Mouse (Mus musculus): ENCODE results near the gene Lrrc27. TPM values are rescaled to one million over a fixed set of nuclear protein-coding genes. Genes with fewer than 3 reads are reported as not detected.

The Lrrc27 gene
- polyA plus RNA-seq, 1 experiment from 2014 or later, result 2.6 TPM

DNA sequence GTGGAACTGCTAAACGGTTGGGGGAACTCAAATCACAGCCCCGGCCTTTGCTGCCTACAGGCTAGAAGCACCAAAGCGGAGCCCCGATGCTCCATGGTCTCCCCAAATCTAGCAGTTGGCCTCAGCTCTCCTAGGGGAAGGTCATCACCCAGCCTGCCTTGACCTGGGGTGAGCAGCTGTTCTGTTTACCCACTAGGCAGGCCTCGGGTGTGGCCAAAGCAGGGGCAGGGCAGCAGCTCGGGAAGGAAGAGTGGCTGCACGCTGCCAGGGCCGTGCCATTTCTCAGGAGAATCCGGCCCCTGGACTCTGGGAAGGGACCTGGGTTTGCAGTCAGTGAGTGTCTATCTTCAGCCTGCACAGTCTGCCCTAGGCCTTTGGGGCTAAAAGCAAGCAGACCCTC, 40.2 kb downstream of the Lrrc27 start:
- peaks cover 46% of the 10 kb centered on the region for H3K4me1 ChIP-seq (replicated peaks; ENCODE audit: control insufficient read depth, insufficient read depth, low read length)
- no peak overlapping the region for H3K27ac ChIP-seq (ENCODE audit: low read depth, low read length)

DNA sequence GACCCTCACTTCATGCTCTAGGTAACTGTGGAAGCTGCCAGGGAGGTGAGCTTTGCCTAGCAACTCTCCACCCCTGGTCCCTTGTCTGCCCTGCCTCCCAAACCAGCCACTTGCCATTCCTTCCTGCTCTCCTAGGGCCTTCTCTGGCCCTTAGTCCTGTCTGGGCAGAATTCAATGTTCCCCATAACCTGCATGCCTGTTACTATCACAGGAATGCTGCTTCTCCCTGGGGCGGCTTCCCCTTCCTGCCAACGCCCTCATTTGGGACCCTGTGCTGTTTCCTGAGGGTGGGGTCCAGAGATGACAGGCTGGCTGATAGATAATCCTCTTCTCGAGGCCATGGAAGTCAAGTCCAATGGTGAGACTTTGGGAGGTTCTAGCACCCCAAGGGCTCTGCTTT, 40.7 kb downstream of the Lrrc27 start:
- no peak overlapping the region for H3K9ac ChIP-seq (ENCODE audit: low read depth, low read length)

More for the DNA sequence above, 40.2 kb downstream of the Lrrc27 start:
- Histone ChIP-seq H3K4me3 (ENCODE audit: low read depth, low read length) (no peak overlapping the region), H3K36me3 (ENCODE audit: control insufficient read depth, insufficient read depth, low read length) (peaks cover 5% of the 10 kb centered on the region; the same call in 1 of the 2 replicates), H3K27me3 (replicated peaks; ENCODE audit: control insufficient read depth, insufficient read depth, low read length) (peaks cover 11% of the 10 kb centered on the region), H3K9ac (ENCODE audit: low read depth, low read length) (no peak overlapping the region), H3K4me2 (no peak overlapping the region), H3K9me3 (ENCODE audit: control insufficient read depth, low read length) (no peaks in the 10 kb centered on the region)
- ATAC-seq (replicated peaks; ENCODE audit: low FRiP score) (no peak), DNase-seq (ENCODE audit: low spot score) (no peak)
- WGBS, result 45% methylated on average over 9 of the region's 9 CpGs

DNA sequence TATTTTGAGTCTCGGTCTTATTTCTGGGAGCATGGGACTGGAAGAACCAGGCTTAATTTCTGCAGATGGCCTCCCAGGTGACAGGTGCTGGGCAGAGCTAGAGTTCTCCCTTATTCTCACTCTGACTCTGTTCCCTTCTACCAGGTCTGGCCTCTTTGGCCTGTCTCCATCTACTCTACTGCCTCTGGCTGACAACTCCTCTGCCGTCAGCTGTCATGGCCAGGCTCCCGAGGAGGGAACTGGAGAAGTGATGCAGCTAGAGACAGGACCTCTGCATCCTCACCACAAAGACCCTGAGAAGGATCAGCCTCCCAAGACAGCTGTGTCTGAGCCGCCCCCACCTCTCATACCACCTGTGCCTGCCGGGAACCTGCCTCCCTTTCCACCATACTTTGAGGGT, 41.8 kb downstream of the Lrrc27 start:
- Histone ChIP-seq H3K4me3 (ENCODE audit: low read depth, low read length) (no peak overlapping the region), H3K9me3 (ENCODE audit: control insufficient read depth, low read length) (no peaks in the 10 kb centered on the region), H3K27me3 (replicated peaks; ENCODE audit: control insufficient read depth, insufficient read depth, low read length) (no peaks in the 10 kb centered on the region), H3K4me2 (no peak overlapping the region), H3K36me3 (ENCODE audit: control insufficient read depth, insufficient read depth, low read length) (peaks cover 5% of the 10 kb centered on the region; the same call in 1 of the 2 replicates), H3K27ac (ENCODE audit: low read depth, low read length) (no peak overlapping the region), H3K4me1 (replicated peaks; ENCODE audit: control insufficient read depth, insufficient read depth, low read length) (peaks cover 34% of the 10 kb centered on the region), H3K9ac (ENCODE audit: low read depth, low read length) (no peak overlapping the region)
- 85% methylated on average over 5 of the region's 5 CpGs for WGBS
- no peak for DNase-seq (ENCODE audit: low spot score)
- ATAC-seq (replicated peaks; ENCODE audit: low FRiP score), result no peak

More for the DNA sequence above, 40.7 kb downstream of the Lrrc27 start:
- ATAC-seq (replicated peaks; ENCODE audit: low FRiP score) (no peak), DNase-seq (ENCODE audit: low spot score) (no peak)
- H3K4me3 ChIP-seq (ENCODE audit: low read depth, low read length), result no peak overlapping the region
- H3K4me2 ChIP-seq, result no peak overlapping the region
- peaks cover 6% of the 10 kb centered on the region for H3K27me3 ChIP-seq (replicated peaks; ENCODE audit: control insufficient read depth, insufficient read depth, low read length)
- no peaks in the 10 kb centered on the region for H3K9me3 ChIP-seq (ENCODE audit: control insufficient read depth, low read length)
- H3K36me3 ChIP-seq (ENCODE audit: control insufficient read depth, insufficient read depth, low read length), result peaks cover 5% of the 10 kb centered on the region; the same call in 1 of the 2 replicates
- peaks cover 44% of the 10 kb centered on the region for H3K4me1 ChIP-seq (replicated peaks; ENCODE audit: control insufficient read depth, insufficient read depth, low read length)
- WGBS, result 39% methylated on average over 3 of the region's 3 CpGs
- no peak overlapping the region for H3K27ac ChIP-seq (ENCODE audit: low read depth, low read length)

DNA sequence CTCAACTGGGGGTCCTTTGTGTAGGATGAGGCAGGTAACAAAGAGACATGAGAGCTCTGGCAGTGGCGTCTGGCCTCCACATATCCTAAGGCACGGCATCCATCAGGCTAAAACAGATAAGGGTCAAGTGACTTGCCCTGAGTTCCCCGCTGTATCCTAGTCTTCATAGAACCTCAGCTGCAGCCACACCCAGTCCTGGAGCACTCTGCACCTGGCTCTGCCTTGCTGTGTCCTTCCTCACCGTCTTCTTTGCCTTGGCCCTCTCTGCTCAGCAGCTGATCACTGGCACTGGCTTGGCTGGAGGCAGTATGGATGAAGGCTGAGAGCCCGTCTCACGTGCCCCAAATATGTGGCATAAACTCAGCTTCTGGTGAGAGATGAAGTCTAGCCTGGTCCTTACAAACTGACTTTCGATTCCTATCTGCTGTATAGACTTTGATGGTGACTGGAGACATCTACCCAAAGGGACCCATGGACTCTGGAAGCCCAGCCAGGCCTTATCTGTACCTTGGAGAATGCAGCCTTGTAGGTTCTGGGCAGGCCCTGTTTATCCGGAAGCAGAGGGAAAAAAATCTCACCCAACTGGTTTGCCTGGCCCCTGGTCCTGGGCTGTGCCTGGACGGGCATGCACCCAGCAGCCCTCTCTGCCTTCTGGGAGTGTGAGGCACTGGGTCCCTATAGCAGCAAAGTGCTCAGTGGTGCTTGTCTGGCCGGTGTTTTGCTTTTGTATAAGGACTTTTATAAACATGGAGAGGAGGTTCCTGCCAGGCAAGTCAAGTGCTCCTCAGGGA, 45.2 kb downstream of the Lrrc27 start:
- peaks cover 5% of the 10 kb centered on the region; the same call in 1 of the 2 replicates for H3K36me3 ChIP-seq (ENCODE audit: control insufficient read depth, insufficient read depth, low read length)
- 60% methylated on average over 10 of the region's 10 CpGs for WGBS
- H3K4me1 ChIP-seq (replicated peaks; ENCODE audit: control insufficient read depth, insufficient read depth, low read length), result peaks cover 8% of the 10 kb centered on the region
- ATAC-seq (replicated peaks; ENCODE audit: low FRiP score) (no peak), DNase-seq (ENCODE audit: low spot score) (no peak)
- H3K9ac ChIP-seq (ENCODE audit: low read depth, low read length), result no peak overlapping the region
- no peaks in the 10 kb centered on the region for H3K9me3 ChIP-seq (ENCODE audit: control insufficient read depth, low read length)
- H3K4me2 ChIP-seq, result no peak overlapping the region
- H3K27ac ChIP-seq (ENCODE audit: low read depth, low read length), result no peak overlapping the region
- no peaks in the 10 kb centered on the region for H3K27me3 ChIP-seq (replicated peaks; ENCODE audit: control insufficient read depth, insufficient read depth, low read length)
- no peak overlapping the region for H3K4me3 ChIP-seq (ENCODE audit: low read depth, low read length)

DNA sequence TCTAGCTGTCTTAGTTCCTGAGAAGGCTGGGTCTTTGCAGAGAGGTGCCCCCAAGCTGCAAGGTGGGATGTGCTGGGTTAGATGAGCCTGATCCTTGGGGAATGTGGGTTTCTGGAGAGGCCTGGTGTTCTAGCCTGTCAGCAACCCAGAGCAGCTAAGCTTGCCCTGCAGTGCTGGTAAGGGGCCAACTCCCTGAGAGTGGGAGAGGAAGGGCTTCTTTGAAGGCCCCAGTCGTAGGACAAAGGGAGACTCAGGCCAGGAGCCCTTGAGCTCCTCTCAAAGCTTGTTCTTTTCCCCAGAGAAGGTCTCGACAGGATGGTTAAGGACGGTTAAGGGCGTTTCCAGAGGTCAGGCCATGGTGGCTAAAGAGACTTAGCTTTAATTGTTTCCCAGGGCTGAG, 51.5 kb downstream of the Lrrc27 start:
- ATAC-seq (replicated peaks; ENCODE audit: low FRiP score), result no peak
- no peak overlapping the region for H3K4me2 ChIP-seq
- no peak overlapping the region for H3K9ac ChIP-seq (ENCODE audit: low read depth, low read length)
- H3K27ac ChIP-seq (ENCODE audit: low read depth, low read length), result no peak overlapping the region
- H3K9me3 ChIP-seq (ENCODE audit: control insufficient read depth, low read length), result no peaks in the 10 kb centered on the region
- 65% methylated on average over 4 of the region's 4 CpGs for WGBS
- no peak overlapping the region for H3K4me3 ChIP-seq (ENCODE audit: low read depth, low read length)
- no peaks in the 10 kb centered on the region for H3K4me1 ChIP-seq (replicated peaks; ENCODE audit: control insufficient read depth, insufficient read depth, low read length)
- H3K27me3 ChIP-seq (replicated peaks; ENCODE audit: control insufficient read depth, insufficient read depth, low read length), result no peaks in the 10 kb centered on the region
- no peaks in the 10 kb centered on the region; the same call in 1 of the 2 replicates for H3K36me3 ChIP-seq (ENCODE audit: control insufficient read depth, insufficient read depth, low read length)
- no peak for DNase-seq (ENCODE audit: low spot score)

DNA sequence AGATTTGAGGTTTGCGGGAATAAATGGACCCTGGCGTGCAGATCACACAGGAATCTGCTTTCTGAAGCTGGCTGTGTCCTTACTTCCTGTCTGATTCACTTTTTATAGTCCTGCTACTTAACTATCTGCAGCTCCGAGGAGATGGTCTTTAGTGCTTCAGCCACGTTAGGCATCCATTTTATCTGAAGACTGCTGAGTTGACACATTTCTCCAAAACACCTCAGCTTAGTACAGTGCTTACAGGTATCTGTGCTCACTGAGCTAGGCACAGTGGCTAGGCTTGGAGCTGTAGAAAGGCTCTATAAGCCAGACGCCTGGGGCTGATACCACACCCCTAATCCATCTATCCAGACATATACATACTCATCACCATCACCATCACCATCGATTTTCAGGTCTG, 52.8 kb downstream of the Lrrc27 start:
- Histone ChIP-seq H3K9me3 (ENCODE audit: control insufficient read depth, low read length) (no peaks in the 10 kb centered on the region), H3K36me3 (ENCODE audit: control insufficient read depth, insufficient read depth, low read length) (no peaks in the 10 kb centered on the region), H3K27me3 (replicated peaks; ENCODE audit: control insufficient read depth, insufficient read depth, low read length) (no peaks in the 10 kb centered on the region), H3K4me2 (no peak overlapping the region), H3K27ac (ENCODE audit: low read depth, low read length) (no peak overlapping the region), H3K4me1 (replicated peaks; ENCODE audit: control insufficient read depth, insufficient read depth, low read length) (no peaks in the 10 kb centered on the region), H3K9ac (ENCODE audit: low read depth, low read length) (no peak overlapping the region), H3K4me3 (ENCODE audit: low read depth, low read length) (no peak overlapping the region)
- no peak for DNase-seq (ENCODE audit: low spot score)
- 61% methylated on average over 6 of the region's 6 CpGs for WGBS
- ATAC-seq (replicated peaks; ENCODE audit: low FRiP score), result no peak

DNA sequence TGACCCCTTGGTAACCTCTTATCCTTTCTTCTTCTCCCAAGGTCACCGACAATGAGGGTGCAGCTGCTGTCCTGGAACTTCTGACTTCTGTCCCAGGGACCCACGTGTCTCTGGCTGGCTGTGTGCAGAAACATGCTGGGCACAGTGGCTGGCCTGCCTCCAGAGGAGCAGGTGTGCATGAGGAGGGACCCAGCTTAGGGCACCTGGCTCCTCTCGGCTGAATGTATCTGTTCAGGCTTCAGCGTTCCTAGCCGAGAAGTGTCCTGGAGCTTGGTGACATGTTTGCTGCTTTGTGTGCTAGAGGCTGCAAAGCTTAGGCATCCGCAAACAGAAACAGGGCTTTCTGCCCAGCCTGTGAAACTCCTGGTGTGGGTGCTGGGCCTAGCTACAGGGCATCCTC, 53.6 kb downstream of the Lrrc27 start:
- H3K9ac ChIP-seq (ENCODE audit: low read depth, low read length), result no peak overlapping the region
- H3K36me3 ChIP-seq (ENCODE audit: control insufficient read depth, insufficient read depth, low read length), result no peaks in the 10 kb centered on the region
- 81% methylated on average over 6 of the region's 6 CpGs for WGBS
- H3K4me2 ChIP-seq, result no peak overlapping the region
- DNase-seq (ENCODE audit: low spot score) (no peak), ATAC-seq (replicated peaks; ENCODE audit: low FRiP score) (no peak)
- H3K27ac ChIP-seq (ENCODE audit: low read depth, low read length), result no peak overlapping the region
- H3K27me3 ChIP-seq (replicated peaks; ENCODE audit: control insufficient read depth, insufficient read depth, low read length), result no peaks in the 10 kb centered on the region
- H3K4me1 ChIP-seq (replicated peaks; ENCODE audit: control insufficient read depth, insufficient read depth, low read length), result no peaks in the 10 kb centered on the region
- H3K4me3 ChIP-seq (ENCODE audit: low read depth, low read length), result no peak overlapping the region
- no peaks in the 10 kb centered on the region for H3K9me3 ChIP-seq (ENCODE audit: control insufficient read depth, low read length)

DNA sequence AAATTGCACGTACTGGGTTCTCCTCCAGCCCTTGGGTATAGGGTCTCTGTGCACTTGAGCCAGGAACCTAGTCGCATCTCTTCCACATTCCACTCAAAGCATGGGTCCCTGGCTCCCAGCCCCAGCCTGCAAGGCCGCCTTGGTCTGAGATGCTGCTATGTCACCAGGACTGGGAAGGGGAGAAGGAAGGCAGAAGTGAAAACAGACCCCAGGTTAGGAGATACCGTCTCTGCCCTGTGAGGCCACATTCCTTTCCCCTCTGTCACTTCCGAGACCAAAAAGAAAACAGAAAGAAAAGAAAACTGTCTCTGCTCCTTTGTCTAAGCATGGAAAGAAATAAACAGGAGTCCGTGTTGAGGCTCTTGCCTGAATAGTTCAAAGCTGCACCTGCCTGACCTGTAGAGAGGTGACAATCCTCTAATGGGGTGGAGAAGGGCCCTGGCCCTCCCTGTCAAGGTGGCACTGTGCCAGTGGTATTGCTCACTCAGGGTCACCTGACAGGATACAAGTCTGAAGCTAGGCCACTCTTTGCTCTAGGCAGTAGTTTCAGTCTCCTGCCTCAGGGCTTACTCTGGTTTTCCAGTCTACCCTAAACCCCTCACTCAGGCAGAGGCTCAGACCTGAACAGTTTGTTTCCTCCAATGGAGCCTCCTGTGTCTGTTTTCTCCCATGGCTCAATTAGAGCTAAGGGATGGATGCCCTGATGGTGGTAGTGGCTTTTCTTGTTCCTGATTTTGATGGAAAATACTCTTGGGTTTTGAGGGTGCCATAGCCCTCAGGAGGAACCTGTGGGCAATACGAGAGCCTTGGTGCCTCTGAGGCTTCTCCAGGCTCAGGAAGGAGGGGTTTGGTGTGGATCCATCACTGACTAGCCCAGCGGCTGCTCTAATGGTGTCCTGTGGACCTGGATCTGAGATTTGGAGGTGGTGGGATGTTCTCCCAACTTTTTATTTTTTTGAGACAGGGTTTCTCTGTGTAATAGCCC, 54.4 kb downstream of the Lrrc27 start:
- ATAC-seq (replicated peaks; ENCODE audit: low FRiP score) (no peak), DNase-seq (ENCODE audit: low spot score) (no peak)
- H3K9ac ChIP-seq (ENCODE audit: low read depth, low read length), result no peak overlapping the region
- no peaks in the 10 kb centered on the region for H3K27me3 ChIP-seq (replicated peaks; ENCODE audit: control insufficient read depth, insufficient read depth, low read length)
- H3K36me3 ChIP-seq (ENCODE audit: control insufficient read depth, insufficient read depth, low read length), result no peaks in the 10 kb centered on the region
- H3K4me1 ChIP-seq (replicated peaks; ENCODE audit: control insufficient read depth, insufficient read depth, low read length), result peaks cover 6% of the 10 kb centered on the region
- H3K9me3 ChIP-seq (ENCODE audit: control insufficient read depth, low read length), result no peaks in the 10 kb centered on the region
- no peak overlapping the region for H3K27ac ChIP-seq (ENCODE audit: low read depth, low read length)
- H3K4me2 ChIP-seq, result no peak overlapping the region
- H3K4me3 ChIP-seq (ENCODE audit: low read depth, low read length), result no peak overlapping the region
- 73% methylated on average over 8 of the region's 8 CpGs for WGBS
